Mouse (Mus musculus): ENCODE data around the gene Kif1a.

Gene Kif1a

DNA sequence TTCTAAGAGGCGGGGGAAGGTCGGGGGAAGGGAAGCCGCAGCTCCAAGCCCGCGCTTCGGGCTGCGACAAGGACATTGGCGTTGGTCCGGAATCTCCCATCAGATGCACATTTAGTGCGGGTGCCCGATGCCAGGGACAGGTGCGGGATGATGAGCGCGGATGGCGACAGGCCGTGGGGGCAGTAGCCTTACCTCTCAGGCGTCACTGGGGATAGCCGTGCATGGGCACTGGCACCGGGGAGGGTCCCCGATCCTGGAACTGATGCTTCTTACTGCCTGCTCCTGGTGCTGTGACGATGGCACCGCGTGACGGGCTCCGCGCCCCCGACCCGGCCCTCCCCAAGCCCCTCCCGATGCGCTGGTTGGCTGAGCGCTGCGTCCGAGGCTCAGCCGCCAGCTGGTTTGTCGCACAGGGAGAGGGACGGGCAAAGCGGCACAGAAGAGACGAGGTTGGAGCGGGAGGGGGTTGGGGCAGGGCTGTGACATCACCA lies at the start of gene Kif1a:
TSS of gene Kif1a (minus strand) at position 381 of the 491 bp plus-strand sequence.
- peak; percentile 36 for DNase-seq (ENCODE audit: low read depth, low spot score)

DNA sequence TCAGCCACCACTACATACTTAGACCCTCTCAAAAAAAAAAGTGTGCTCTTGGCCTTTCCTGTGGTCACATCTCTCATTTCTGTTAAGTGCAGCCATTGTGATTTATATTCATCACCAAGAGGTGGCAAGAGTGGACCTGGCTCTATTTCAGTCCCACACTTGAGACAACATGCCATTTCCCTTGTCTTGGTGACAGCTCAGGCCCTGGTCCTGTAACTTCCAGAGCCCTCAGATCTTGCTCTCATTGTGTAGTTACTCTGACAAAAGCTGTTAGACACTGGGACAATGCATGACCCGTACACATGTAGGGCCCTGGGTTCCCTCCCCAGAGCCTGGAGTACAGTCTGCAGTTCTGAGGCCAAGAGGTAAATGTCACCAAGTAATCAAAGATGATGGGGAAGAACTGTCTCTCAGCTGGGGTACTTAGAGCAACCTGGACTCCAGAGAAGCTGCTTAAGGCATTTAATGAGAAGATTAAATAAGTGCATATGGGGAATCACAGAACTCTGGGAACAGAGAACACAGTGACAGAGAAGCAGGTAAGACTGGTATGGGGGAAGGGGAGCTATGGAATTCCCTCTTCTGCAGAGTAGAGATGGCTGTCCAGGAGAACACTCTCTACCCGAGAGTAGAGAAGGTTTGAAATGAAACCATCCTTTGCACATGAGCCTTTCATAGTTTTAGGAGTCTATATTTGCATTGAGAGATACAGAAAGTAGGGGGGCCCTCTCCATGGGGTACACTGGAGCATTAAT lies 49.3 kb upstream of the Kif1a start:
- DNase-seq (ENCODE audit: low read depth, low spot score), result no peak

DNA sequence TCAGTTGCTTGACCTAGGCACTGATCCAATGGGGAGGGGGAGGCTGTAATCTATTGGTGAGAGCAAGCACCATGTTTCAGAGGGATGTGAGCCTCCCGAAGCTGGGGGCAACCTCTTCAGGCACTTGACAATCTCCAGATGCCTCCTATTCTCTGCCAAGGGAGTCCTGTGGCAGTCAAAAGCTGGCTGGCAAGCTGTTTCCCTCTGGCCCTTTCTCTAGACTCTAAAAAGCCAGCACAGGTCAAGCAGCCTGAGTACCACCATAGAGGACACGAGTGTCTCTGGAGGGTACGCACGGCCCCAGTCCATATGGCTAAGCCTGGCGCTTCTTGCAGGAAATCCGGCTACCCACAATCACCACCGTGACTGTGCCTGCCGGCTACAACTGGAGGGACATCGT lies 42.4 kb upstream of the Kif1a start:
- DNase-seq (ENCODE audit: low read depth, low spot score), result no peak

DNA sequence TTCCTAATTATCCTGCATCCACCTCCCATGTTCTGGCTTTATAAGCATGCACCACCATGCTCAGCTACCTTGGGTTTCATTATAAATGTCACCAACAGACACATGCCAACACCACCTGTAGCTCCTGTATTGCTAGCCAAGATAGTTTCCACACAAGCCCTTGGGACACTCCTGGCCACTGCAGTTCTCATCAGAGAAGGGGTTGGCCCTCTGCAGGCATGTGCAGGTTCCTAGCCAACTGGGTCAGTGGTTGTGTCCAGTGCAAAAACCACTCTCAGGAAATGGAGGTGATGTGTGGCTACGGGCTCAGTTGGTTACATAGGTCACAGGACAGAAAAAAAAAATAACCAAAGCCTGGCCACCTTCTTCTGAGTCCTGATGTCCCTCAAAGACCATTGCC lies 41.1 kb upstream of the Kif1a start:
- no peak for DNase-seq (ENCODE audit: low read depth, low spot score)

DNA sequence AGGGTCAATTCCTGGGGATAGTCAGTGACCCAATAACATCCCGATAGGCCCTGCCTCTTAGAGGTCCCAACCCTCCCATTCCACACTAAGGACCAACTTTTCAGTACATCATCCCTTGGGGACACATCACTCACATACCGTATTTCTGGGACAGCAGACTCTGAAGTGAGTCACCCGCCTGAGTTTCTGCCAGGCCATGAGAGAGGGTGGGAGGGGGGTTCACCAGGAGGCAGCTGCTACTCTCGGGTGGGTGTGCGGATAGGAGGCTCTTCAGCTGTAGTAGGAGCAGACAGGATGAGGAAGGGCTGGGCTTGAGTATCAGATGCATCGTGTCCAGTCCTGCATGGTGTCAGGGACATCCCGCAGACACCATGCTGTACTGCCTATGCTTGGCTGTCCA lies 38.0 kb upstream of the Kif1a start:
- no peak for DNase-seq (ENCODE audit: low read depth, low spot score)

DNA sequence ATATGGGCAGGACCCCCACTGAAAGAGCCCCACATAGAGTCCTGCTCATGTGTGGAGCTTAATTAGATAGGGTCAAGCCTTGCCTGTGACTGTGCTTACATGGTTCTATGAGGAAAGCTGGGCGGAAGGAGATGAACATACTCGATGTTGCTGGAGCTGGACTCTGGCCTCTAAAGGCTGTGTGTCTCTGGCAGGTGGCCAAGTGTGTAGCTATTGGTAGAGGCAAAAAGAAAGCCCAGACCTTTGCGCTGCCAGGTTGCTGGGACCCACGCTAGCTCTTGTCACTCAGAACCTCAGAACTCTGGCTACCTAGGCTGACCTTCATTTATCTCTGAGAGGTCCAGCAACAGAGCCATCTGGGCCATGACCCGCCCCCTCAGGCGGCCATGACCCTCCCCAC lies 36.8 kb upstream of the Kif1a start:
- no peak for DNase-seq (ENCODE audit: low read depth, low spot score)

DNA sequence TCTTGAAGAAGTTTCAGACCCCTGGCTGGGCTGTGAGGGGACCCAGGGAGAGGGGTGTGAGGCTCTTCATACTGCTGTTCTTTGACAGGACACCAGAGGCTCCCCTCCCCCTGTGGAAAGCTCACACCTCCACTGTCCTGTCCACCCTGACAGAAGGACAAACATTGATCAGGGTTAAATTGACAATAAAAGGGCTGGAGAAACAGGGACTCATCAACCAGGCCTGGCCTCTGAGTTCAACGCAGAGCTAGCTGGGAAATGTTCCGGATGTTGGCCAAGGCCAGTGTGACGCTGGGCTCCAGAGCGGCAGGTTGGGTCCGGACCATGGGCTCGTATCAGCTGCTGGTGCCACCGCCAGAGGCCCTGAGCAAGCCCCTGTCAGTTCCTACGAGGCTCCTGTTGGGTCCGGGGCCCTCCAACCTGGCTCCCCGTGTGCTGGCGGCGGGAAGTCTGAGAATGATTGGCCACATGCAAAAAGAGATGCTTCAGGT lies 33.3 kb upstream of the Kif1a start, which contains the start of gene Agxt:
TSS of gene Agxt (plus strand) at position 205 of the 491 bp plus-strand sequence.
- DNase-seq (ENCODE audit: low read depth, low spot score), result no peak

DNA sequence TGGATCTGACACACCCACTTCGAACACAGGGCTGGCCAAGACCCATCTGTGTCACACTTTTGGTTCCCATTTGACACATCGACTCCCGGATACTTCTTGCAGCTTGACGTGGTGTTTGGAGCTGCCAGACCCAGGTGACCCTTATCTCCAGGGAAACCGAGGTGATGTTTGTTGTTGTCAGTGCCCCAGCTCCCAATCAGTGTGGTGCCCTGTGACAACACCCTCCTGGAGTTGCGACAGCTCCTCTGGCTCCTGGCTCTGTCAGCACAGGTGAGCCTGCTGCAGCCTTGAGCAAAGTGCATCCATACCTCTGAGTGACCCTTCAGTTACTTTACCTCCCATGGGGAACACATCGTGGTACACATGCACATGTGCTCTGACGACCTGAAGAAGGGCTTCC lies 30.9 kb upstream of the Kif1a start:
- DNase-seq (ENCODE audit: low read depth, low spot score), result no peak

DNA sequence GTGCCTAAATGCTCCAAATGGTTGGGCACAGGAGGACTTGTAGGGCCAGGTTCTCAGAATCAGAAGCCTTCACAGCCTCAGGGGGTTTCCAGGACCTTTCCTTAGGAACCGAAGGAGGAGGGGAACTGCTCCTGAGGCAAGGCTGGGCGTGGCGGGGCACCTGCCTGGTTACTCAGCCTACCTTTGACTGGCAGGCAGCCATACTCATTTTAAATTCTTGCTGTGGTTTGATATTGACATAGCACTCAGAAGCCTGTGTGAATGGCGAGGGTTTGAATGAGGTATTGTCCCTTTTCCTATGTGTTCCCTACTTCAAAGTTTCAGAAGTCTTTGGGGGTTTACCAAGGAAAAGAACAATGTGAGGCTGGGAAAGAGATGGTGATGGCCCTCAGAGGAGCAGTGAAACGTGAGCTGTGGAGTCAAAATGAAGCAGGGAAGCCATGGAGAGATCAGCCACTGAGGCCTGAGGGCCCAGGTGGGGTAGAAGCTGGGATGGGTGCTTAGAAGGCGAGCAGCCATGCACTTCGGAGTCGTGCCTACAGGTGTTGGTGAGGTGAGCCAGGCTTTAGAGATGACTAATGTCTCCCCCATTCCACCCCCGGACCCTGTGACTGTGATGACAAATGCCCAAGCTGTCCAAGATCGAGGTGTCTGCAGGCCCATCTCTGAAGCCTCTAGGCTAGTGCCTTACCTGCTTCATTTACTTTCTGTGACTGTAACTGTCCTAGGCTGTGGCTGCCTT lies 28.7 kb upstream of the Kif1a start:
- DNase-seq (ENCODE audit: low read depth, low spot score), result no peak

DNA sequence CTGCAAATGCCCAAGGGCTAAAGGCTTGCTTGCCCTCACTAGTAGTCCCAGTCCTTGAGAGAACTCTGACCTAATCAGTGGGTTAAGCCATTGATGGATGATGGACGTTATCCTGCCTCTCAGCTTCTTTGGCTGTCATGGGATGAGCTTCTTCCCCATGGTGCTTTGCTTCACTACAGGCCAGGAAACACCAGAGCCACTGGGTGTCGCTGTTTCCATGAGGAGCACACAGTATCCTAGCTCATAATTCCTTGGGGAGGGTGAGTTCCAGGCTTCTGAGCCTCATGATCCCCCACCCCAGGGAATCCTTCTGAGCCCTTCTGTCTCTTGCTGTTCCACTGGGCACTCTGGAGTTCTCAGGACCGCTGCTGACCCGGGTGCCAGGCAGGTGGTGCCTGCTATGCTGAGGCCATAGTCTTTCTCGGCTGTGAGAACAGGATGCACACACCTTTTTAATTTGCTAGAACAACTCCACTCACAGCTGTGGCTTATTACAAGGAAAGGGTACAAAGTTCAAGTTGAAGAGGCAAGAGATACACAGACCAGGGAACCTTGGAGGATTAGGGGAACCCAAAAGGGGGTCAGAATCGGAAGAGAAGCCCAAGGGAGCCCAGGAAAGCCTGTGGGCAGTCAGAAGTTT lies 27.1 kb upstream of the Kif1a start:
- DNase-seq (ENCODE audit: low read depth, low spot score), result peak; percentile 77

DNA sequence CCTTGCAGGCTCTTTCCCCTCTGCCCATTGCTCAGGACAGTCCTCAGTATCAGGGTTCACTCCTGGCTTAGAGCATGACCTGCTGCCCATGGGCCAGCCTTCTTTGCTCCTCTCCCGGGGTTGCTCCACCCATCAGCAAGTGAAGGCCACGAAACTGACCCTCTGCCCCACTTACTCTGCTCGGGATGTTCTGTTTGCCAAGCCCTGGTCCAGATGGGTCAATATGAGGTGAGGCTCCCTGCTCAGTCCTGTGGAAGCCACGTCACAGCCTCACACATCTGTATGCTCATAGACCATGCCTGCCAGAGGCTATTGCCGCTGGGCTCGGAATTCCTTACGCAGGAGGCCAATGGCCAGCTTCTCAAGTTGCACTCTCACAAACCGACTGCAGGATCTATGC lies 26.5 kb upstream of the Kif1a start:
- DNase-seq (ENCODE audit: low read depth, low spot score), result no peak

DNA sequence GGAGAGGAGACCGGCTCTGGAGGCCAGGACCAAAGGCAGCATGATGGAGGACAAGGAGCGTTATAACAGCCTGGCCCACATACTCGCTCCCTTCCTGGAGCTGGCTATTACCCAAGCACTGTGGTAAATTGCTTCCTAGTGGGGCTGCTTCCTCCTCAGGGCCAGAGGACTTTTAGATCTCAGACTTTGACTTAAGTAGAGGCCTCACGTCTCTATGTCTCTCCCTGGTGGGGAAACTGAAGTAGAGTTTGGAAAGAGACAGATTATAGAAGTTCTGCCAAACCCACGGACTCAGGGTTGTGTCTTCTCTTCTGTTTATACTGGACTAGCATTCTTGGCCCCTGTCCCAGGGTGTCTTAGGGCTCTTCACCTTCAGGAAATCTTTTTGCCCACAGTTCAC lies 23.5 kb upstream of the Kif1a start:
- DNase-seq (ENCODE audit: low read depth, low spot score), result no peak

DNA sequence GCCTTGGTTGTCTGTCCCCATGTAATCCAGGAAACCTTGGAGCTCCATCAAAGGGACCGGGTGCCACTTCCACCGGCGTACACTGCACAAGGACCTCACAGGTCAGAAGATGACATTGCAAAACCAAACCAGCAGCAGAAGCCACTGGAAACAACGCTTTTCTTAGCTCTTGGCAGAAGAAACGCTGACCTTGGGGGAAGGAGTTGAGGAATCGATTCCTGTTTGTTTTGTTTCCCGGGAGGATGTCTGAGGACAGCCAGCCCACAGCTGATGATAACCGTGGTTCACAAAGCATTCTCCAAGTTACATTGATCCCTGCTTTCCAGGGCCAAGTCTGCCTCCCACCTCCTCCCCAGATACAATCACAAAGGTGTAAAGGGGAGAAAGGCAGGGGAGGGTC lies 22.3 kb upstream of the Kif1a start:
- no peak for DNase-seq (ENCODE audit: low read depth, low spot score)

DNA sequence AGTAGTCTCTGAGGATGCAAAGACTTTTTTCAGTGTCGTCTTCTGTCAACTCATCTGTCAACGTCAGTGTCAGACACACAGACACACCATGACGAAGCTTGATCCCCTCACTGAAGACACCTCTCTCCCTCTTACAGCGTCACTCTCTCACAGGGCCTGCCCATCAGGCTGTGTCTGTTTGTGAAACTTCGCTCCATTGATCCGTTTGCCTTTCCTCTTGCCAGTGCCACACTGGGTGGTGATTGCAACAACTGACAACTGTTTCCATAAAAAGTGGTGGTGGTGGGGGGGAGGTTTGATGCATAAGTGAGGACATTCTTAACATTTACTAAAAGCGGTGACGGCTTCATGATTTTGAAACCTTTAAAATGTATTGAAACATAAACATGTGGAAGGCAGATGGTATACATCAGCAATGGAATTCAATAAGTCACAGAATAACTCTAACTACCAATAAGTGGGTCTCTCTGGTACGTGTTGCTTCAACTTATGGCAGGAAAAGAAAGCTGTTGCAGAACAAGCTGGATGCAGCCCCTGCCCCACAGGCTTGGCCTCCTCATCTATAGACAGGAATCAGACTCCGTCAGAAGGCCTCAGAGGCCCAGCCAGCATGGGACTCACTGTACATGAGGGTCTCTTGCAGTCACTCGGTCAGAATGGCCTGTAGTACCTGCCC lies 21.6 kb upstream of the Kif1a start:
- no peak for DNase-seq (ENCODE audit: low read depth, low spot score)

DNA sequence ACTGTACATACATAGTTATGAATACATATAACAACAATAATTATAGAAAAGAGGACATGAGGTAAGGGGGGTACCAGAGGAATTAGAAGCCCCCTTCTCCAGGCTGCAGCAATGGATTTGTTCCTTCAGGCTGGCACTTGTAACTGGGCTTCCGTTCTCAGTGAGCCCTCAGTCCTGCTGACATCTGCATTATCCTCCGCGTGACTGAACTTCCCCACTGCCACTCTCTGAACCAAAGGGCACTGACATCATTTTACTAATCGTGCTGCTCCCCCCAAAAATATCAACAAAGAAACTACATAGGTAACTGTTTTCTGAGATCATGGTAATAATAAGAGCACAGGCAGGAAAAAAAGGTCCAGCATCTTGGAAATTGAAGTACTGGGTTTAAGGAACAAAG lies 17.1 kb upstream of the Kif1a start:
- DNase-seq (ENCODE audit: low read depth, low spot score), result no peak

DNA sequence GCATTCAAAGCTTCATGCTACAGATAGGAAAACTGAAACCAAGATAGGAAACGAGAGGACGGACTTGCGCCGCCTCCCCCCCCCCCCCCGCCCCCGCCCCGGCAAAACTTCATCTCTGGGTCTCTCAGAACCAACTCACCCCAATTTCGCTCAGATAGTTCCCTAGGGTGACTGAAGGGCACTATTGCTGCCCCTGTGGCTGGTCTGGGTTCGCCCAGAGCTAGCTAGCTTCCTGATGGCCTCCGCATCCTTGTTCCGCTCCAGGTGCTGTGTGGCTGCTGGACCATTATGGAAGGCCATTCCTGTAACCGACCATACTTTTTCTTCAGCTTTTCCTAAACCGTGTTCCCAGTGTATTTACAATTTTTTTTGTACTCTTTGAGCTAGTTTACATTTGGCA lies 13.7 kb upstream of the Kif1a start:
- DNase-seq (ENCODE audit: low read depth, low spot score), result no peak

DNA sequence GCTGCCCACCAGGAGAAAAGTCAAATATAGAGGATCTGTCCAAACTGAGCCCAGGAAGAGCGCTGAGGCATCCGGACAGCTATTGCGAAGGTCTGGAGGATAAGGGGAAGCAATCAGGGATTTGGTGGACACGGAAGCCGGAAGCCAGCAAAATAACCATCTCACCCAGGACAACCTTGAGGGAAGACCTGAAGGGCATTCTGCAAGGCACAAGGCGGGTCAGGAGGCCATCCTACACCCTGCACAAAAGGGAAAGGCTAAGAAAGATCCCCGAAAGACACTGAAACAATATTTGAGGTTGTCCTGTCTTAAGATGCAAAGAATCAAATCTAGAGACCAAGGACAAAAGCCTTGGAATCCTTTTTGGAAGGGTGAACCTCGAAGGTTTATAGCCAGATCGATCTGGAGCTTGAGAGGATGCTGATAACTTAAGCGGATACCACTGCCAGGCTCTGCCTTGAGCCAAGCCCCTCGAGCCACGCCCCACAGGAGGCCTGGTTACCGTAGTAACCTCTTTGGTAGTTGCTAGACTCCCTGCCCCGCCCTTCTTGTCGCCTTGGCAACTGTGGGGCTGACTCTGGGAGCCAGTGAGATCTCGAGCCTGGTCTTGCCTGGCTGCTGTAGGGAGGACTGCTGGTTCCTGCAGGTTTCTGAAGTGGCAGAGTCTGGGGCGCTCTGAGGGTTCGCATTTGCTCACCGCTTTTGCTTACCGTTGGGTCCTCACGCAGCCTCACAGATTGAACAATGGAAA lies 13.1 kb upstream of the Kif1a start:
- DNase-seq (ENCODE audit: low read depth, low spot score), result peak; percentile 98

DNA sequence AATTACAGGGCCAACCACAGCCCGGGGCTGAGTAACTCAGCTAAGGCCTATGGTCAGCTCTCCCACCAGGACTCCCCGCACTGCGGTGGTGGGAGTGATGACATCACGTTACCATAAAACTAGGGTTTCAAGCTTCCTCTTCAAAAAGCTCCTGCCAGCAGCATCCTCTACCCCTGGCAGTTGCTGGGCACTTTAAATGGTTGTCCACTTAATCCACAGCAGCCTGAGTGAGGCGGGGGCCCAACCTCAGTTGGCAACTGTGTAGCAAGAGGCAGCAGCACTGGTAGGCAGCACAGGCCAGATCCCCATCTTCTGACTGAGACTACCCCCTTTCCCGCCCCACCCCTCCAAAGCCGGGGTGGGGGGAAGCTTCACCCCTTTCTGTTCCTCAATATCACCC lies 949 bp upstream of the Kif1a start:
- DNase-seq (ENCODE audit: low read depth, low spot score), result no peak

DNA sequence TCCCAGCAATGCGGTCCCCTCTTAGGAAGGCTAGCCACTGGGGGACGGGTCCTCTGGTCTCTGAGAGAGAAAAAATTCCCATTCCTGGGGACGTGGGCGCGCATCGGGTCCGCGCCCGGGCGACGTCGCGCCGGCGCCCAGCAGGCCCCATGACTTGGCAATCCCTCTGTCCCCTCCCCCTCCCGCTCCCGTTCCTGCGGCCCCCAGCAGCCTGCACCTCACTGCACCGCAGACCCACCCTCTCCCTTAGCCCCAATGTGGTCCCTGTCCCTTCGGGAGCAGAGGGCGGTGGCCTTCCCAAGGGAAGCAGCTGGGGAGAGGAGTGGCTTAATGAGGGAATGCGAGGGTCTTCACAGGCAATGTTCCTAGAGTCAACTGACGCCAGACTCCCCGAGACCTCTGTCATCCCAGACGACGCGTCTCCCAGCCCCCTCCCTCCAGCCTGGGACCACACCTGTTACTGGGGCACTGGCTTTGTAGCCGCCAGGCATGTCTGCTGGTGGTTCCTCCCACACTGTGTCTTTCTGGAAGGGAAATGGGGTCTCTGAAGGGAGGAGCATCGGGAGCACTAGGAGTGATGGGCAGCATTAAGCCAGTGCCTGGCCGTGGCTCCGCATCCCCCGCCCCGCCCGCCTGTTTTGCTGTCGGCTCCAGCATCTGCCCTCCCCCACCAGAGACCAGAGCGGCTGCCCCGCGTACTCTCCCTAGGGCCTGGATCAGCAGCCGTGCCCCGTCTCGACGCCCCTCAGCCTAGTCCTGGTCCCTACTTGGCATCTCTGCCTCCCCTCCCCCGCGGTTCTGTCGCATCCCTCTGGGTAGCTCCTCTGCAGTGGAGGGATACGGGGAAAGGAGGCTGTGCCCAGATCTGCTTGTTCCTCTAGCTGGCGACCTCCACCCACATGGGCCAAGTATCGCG lies 917 bp downstream of the Kif1a start:
- DNase-seq (ENCODE audit: low read depth, low spot score), result peak; percentile 62

DNA sequence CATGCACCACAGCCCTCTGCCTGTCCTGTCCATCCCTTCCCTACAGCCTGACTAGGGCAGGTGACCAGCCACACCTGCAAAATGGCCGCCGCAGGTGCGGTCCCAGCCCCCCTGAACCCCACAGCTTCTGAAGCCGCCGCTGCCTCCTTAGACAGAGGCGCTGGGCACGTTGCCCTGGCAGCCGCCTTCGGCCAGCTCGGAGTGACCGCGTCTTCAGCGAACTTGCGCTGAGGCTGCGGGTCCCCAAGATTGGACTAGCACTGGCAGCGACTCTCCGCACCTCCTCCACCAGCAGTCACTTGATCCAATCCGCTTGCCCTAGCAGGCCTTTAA lies 1.5 kb downstream of the Kif1a start:
- DNase-seq (ENCODE audit: low read depth, low spot score), result no peak
